Mouse (Mus musculus) layer of hippocampus, postnatal 10 days (tissue): ENCODE data around the gene Igfbpl1. TPM values are rescaled to one million over a fixed set of nuclear protein-coding genes. Genes with fewer than 3 reads are reported as not detected.

Experiments
- DNase-seq, 2 experiments: peaks; one replicate each; pipeline ENCODE4 v3.0.0; 2021; ENCODE audit warnings: low spot score in 2 of 2
- total RNA-seq, 2 experiments: library from RNA; stranded (reverse); gene quantifications; 2 replicates each; pipeline ENCODE4 v1.2.3; 2021

Gene Igfbpl1
- total RNA-seq, 2 experiments from 2014 or later, result 58.1 to 60.4 TPM

DNA sequence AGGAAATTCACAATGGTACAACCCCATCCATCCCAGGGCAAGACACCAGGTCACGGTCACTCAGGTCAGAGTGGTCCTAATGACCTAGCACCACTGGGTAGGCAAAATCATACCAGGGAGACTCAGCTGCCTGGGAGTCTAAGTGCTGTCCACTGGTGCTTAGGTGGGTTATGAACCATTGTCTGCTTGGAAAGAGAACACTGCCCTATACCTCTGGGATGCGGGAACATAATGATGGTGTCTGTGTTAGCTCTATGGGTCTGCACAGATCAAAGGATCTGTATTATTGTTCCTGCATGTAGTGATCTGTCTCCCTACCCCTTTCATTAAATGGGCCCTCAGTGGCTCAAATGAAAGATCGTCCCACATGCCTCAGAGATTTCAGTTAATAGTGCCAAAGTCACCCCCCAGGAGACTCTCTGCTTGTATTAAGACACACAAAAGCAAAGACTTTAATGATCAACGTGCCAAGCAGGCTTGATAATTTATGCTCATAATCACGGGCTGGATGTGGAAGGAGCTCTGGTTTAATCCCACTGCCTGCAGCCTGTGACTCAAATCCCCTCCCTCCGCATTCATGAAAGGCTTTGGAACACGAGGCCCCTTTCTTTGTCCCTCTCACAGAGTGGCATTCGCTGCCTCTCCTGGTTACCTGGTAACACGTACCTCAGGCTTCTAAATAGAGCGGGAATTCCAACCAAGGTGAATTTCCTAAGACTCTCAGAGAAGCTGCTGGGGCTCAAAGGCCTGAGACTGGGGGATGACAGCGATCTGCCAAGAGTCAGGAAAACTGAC lies 3.7 kb downstream of the Igfbpl1 start:
- no peak for DNase-seq

DNA sequence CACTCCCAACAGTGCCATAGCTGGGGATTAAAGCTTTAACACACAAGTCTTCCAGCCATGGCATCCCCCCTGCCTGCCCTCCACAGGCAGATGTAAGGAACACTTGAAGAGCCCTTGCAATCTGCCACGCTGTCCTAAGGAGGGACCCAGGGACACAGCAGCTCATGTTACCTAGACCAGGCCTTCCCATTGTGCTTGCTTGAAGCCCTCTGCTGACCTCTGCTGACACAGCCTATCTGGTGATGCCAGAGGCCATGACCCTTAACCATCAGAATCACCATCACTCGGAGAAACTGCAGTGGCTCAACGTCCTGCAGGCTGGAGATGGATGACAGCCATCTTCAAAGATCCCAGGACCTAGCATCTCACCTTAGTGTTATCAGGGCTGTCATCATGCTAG lies 4.7 kb downstream of the Igfbpl1 start:
- no peak for DNase-seq

DNA sequence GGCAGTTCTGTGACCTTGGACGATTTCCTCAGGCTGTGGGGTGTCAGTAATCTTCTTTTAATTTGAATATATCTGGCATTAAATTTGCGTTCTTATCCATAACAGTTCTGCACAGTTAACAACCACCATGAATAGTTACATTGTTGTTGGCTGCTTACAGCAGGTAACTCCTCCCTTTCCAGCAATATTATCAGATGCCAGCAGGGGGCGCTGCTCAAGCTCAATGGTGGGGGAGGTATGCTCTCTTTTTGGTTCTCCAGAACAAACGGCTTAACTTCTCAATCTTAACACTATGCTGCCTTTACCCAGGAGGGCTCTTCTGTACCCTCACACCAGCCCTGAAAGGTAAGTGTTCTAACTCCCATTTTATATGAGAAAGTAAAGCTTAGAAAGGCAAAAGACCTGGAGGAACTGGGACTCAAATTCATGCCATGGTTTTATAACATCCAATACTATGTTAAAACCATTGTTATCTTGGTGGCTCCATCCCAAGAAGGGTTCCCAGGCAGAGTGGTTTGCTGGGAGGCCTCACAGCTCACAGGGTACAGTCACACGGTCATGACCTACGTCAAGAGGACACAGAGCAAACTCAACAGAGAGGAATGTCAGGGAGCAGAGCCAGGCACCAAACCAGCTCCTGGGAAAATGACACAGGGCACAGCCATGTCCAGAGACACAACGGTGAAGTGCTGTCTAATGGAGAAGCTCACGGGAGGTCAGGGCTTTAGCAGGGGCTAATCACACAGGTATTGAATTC lies 6.5 kb downstream of the Igfbpl1 start:
- DNase-seq, result peak; percentile 89 to 91

DNA sequence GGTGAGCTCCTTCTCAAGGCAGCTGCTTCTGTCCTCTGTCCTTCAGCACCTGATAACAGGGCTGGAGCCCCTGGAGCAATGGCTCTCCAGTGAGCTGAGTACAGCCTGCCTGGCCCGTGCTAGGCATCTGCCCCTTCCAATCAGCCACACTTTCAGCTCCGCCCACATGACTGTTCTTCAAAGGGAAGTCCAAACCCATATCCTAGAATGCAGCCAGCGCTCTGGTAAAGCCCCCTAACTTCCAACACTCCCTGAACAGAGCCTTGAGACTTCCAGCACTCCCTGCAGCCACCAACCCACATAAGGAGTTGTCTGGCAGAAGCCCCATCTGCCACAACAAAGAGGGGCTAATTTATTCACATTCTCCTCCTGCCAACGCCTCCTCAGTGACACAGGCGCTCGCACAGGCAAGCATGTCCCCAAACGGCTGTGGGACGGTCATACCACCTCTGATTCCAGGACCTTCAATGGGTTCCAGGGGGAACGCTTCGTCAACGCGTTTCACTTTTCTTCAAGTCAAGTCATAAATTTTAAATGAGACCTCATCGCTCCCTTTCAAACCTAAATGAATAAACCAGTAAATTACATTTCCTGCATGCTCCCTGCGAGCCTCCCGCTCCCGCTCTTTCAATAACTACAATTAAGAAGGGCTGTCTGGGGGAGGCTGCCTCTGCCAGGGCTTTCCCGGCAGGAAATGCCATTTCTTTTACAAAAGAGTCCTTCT lies 7.4 kb downstream of the Igfbpl1 start:
- DNase-seq, result peak; percentile 41 to 60

DNA sequence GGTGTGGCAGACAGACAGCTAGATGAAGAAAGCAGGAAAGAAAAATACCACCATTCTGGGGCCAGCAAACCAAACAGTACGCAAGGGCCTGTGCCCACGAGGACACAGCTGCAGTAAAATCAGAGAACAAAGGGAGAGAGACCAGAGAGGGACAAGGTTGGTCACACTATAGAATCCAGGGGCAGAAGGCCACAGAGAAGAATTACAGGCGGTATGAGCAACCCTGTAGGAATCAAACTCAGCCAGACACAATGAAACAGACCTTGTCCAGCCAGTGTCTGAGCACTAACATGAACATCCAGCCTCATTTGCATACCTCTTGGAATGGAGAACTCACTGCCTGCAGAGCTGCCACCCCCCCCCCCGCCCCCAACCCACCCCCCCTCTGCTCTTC lies 7.9 kb downstream of the Igfbpl1 start:
- DNase-seq, result no peak

DNA sequence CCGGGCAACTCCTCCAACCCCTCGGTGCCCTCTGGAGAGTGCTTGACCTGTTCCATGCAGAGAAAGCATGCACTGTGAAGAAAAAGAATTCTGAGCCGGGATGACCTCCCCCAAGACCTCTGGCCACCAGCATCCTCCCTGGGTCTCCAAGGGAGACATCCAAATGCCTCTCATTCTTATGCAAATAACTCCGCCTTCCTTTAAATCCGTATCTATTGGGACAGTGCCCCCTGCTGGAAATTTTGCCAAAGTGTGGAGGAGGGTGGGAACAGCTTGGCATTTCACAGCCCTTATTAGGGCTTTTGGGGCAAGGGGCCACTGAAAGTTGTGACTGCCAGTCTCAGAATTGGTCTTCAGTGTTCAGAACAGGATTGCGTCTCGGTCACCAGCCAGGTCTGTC lies 11.2 kb downstream of the Igfbpl1 start:
- DNase-seq, result peak; percentile 77 to 80

DNA sequence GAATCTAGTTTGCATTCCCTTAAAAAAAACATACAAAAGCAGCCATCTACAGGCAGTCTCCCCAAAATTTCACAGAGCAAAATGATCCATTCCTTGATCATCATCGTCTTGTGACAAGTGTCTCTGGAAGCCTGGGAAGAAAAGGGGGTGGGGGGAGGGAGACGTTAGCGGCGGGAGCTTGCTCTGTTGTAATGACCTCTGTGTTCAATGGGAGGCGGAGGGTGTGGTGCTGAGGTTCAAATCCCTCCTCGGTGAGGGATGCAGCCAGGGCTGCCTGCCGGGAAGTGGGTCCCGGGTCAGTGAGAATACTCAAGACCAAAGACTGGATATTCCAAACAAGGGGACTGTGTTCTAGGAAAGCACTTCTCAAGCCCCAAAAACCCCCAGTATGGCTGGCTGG lies 15.5 kb downstream of the Igfbpl1 start:
- no peak for DNase-seq

DNA sequence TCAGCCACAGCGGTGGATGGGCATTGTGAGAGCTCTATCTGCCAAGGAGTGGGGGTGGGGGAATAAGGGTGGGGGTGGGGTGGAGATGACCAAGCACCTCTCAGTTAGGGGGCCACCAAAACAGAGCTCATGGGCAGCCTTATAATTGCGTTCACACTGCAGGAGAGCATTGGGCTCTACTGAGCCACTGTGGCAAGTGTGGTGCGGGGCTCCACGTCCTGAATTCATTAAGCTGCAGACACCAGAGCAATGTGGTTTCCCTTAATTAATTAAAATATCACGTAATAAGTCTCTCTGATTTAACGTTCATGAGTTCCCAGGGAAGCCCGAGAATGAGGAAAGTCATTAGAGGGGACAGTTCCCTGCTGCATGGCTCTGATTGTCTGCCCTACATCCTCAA lies 18.7 kb downstream of the Igfbpl1 start:
- no peak for DNase-seq

DNA sequence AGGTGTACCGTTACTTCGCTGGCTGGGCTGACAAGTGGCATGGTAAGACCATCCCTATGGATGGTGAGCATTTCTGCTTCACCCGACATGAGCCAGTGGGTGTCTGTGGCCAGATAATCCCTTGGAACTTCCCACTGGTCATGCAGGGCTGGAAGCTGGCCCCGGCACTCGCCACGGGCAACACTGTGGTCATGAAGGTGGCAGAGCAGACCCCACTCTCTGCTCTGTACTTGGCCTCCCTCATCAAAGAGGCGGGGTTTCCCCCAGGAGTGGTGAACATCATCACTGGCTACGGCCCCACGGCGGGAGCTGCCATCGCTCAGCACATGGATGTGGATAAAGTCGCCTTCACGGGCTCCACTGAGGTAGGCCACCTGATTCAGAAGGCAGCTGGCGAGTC lies 23.8 kb downstream of the Igfbpl1 start:
- no peak for DNase-seq

DNA sequence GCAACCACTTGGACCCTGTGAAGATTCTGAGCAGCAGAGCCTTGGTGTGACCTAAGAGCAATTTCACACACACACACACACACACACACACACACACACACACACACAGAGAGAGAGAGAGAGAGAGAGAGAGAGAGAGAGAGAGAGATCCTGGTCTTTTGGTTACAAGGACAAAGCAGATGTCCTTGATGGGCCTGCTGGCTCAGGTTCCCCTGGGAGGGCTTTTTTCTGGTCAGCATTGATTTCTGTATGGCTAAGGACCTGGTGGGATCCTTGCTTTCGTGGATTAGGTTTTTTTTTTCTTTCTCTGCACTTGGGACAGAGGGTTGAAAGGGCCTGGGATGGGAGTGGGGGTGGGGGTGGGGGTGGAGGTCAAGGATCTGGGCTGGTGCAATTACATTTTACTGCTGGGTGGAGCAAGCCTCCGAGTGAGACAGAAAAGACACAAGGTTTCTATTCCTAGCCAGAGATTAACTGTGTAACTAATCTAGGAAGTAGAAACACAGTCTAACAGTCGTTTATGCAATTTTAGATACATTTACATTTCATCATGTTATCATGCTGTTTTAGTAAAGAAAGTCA lies 26.7 kb downstream of the Igfbpl1 start:
- no peak for DNase-seq

DNA sequence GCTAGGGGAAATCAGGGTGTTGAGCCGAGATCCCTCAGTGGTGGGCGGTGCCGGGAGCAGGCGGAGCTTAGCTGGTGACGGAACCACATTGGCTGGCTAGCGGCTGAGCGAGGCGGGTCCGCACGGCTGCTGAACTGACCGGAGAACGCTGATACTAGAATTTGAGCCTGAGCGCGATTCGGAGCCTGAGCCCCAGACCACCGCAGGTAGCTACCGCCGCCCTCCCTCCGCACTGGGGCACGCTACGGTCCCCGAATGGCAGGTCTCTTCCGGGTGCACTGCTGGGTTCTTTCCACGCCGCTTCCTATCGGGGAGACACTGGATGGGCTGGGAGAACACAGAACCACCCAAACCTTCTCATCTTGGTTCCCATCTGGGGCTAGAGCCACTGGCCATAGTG lies 27.8 kb downstream of the Igfbpl1 start, which contains the start of gene Aldh1b1:
Gene Aldh1b1 (plus strand): TSS at position 59 of the 400 bp plus-strand sequence.
- DNase-seq, result peak; percentile 71 to 80

DNA sequence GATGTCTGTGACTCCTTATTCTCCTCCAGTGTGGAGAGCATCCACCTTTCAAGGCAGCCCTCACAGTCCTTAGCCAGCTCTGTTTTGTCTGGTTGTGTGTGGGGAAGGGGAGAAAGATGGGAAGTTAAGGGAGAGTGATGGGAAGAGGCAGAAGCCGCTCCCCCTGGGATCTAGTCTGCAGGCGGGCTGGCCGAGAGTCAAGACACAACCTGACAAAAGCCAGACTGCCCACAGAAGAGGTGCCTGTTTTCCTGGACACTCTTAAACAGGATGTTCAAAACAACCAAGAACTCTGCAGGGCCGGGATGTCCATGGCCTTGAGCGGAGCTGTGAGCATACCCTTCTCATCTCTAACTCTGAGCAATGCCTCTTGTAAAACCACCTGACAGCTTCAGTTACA lies 30.0 kb downstream of the Igfbpl1 start:
- DNase-seq, result no peak

DNA sequence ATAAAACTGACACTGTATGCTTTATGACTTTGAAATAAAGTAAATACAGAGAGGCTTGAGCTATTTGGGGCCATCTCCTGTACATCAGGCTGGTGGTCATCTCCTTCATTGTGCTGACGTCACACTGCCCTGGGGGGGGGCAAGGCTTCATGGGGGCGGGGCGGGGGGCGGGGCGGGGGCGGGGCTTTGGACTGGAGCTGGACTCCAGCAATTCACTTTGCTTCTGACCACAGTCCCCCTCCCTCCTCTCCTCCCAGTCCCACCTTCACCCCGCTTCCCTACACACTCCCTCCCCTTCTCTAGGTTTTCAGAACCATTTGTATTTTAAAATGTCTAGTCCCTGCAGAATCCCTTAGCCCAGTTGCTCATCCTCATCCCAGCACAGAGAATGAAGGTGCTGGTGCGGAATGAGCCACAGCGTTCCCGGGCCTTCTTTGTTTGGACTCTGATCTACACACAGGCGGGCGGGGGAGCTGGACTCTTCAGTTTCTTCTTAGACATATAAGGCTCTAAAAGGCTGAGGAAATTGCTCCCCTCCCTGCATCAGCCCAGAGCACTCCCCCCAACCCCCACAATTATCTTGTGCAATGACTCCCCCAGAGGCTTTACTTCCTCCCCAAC lies 31.4 kb downstream of the Igfbpl1 start:
- no peak for DNase-seq

DNA sequence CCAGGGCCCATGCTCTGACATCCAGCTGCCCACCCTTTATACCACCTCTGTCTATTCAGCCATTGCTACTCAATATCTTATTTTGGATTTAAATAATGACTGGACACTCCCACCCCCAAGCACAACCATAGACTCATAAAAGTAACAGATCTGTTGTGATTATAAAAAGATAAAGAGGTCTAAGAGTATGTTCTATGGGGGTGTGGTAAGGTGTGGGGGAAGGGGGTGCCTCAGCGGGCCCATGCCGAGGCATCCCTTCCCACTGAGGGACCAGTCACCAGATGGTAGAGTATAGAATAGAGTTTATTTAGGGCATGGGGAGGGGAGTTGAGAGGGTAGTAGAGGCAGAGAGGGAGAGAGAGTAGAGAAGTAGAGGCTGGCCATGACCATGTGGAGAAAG lies 36.7 kb downstream of the Igfbpl1 start:
- DNase-seq, result no peak

DNA sequence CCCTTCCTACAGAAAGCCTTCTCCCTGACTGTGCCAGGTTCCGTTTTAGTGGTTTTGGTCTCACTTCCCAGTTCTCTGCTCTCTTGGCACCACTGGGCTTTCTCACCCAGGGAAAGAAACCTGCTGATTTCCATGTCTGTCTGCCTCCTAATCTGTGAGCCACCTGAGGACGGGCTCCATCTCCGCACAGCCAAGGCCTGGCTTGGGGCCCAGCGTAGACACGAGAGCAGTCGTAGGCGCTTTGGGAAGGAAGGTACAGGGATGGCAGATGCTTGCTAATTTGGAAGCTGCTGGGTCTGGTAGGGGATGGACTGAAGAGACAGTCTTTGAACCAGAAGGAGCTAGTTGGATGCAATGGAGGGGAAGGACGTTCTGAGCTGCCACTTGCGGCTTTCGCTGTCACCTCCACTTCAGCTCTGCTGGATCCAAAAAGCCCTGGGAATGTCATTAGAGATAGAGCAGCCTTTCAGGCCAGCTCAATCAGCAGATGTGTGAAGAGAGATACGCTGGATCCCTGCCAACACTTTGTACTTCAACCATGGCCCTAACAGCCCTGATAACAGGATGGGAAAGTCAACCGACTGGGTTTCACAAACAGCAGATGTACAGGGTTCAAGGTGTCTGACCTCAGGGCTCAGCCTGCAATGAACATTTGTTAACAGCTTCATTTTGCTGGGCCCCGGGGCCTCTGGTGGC lies 37.3 kb downstream of the Igfbpl1 start:
- DNase-seq, result peak; percentile 44 to 53

DNA sequence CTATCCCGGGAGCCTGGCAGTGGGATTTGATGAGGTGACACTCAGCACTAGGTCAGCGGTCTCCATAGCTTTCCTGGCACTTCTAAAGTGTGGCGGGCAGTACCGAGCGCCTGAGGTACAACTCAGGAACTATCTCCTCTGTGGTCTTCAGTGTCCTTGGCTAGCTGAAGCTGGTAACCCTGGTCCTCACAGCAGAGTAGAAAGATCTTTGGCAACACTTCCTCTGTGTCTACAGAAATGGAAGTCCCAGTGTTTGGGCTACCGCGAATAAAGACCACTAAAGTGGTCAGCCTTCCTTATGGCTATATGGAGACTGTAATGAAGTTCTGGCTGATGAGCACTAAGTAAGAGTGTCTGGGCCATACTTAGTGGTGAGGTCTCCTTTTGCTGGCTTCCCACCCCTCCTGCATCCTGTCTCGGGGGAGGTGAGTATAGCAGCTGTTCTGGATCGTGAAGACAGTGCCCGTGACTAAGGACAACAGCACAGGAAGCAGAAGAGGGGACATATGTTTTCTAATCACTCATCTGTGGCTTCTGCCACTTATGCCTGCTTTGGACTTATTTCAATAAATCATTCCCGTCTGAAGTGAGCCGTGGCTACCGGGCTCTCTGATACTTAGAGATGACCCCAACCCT lies 38.2 kb downstream of the Igfbpl1 start:
- no peak for DNase-seq

DNA sequence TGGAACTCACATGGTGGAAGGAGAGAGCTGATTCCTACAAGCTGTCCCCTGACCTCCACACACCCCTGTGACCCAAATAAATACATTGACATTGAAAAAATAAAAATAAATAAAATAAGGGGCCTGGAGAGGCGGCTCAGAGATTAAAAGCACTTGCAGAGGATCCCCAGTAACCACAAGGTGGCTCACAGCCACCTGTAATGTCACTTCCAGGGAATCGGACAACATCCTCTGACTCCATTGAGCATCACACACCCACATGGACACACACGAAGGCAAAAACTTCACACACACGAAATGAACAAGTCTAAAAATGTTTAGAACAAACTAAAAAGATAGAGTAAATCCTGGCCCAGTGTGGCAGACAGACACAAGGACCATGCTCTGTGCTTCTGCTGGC lies 40.0 kb downstream of the Igfbpl1 start:
- no peak for DNase-seq

DNA sequence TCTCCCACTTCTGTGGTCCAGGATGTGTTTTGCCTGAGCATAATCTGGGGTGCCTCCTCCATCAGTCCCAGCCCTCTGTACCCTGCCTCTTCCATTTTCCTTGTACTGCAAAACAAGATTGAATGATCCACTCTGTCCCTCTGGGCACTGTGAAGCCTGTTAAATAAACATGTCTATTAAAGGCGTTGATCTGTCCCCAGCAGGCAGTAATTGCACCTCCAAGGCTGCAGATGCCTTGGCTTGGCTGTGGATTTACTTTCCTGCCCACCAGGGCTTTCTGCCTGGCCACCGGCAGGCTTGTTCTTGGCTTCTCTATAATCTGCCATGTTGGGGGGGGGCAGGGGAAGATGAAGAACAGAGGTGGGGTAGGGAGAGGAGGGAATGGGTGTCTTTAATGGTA lies 40.8 kb downstream of the Igfbpl1 start:
- no peak for DNase-seq

DNA sequence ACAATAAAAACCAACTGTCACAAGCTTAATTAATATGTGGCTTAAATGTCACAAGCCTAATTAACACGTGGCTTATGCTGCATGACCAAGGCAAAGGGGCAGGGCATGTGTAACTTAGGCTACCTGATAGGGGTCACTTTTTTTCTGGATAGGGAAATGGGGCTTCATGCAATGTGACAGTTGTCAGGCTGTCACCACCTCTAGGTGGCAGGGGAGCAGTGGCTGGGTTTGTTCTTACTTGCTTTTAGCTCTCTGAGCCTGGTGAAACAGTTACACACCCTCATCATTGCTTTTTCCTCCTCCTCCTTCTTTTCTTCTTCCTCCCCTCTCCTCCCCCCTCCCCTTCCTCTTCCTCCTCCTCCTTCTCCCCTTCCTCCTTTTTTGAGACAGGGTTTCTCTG lies 43.1 kb downstream of the Igfbpl1 start:
- no peak for DNase-seq

DNA sequence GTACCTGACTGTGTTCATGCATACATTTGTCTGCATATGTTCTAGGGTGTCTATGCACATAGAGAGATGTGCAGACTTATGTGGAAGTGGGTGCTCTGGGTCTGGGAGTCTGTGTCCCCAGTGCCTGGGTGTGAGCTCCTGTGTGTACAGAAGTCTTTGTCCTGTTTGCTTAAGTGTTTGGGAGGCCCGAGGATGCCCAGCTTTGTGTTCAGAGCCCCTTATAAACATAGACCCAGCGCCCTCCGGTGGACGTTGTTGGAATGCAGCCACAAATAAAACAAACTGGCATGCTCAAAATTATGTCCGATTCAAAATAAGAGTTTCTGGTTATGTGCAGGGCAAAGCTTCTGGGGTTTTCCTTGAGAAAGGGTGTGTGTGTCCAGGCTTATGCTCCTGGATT lies 55.1 kb downstream of the Igfbpl1 start:
- peak; percentile 56 to 72 for DNase-seq
